Mouse (Mus musculus) kidney, adult 2 months (tissue): ENCODE results near the gene Syce1. TPM values are rescaled to one million over a fixed set of nuclear protein-coding genes. Genes with fewer than 3 reads are reported as not detected.

Source experiments
- DNase-seq: peaks from one replicate; pipeline ENCODE4 v3.0.0; 2021
- H3K27ac ChIP-seq: fragments of 200-500 bp; 2 replicates; pipeline ENCODE4 v1.5.1; 2012; ENCODE audit warnings: low read depth, low read length, control low read depth, inconsistent platforms; ENCODE audit not compliant: insufficient read depth
- H3K27me3 ChIP-seq: fragments of 200-500 bp; replicated peaks from 2 replicates; pipeline ENCODE4 v1.6.1; 2012; ENCODE audit warnings: mild to moderate bottlenecking, moderate library complexity, low read length, inconsistent platforms; ENCODE audit not compliant: control insufficient read depth, insufficient read depth
- H3K36me3 ChIP-seq: fragments of 200-500 bp; 2 replicates; pipeline ENCODE4 v1.6.1; 2012; ENCODE audit warnings: mild to moderate bottlenecking, moderate library complexity, low read length, inconsistent platforms; ENCODE audit not compliant: control insufficient read depth, insufficient read depth
- H3K4me1 ChIP-seq: fragments of 200-500 bp; 2 replicates; pipeline ENCODE4 v1.6.1; 2011; ENCODE audit warnings: low read length; ENCODE audit not compliant: control insufficient read depth, insufficient read depth
- H3K4me3 ChIP-seq: fragments of 200-500 bp; 2 replicates; pipeline ENCODE4 v1.5.1; 2011; ENCODE audit warnings: mild to moderate bottlenecking, low read depth, low read length, control low read depth; ENCODE audit not compliant: insufficient read depth
- CTCF ChIP-seq: fragments of 200-500 bp; conservative IDR thresholded peaks from 2 replicates; pipeline ENCODE4 v1.5.1; 2011; ENCODE audit warnings: low read depth, mild to moderate bottlenecking, control low read depth, low read length, moderate library complexity, mixed read lengths; ENCODE audit not compliant: insufficient read depth, insufficient read length
- POLR2A ChIP-seq: fragments of 200-500 bp; IDR thresholded peaks from one replicate; pipeline ENCODE4 v1.6.1; 2011; ENCODE audit warnings: low read depth, low read length, control low read depth
- WGBS: fragments of 180-500 bp; shearing (Covaris S2); methylation state at CpG from one replicate; pipeline ENCODE4 v1.1.7; 2018; 5-methylcytosine and 5-hydroxymethylcytosine counted together
- polyA plus RNA-seq: library from polyadenylated mRNA; depleted of rRNA; stranded (reverse); fragments of >200 nt; gene quantifications from 2 replicates; pipeline ENCODE4 v1.2.3, GENCODE M21; 2012; rRNA removed

Gene Syce1
- polyA plus RNA-seq, 1 experiment, result 0.05 TPM

GRCm38 (mm10) chr7:140748827-140749160, 38.9 kb downstream of the Syce1 start:
- no peaks in the 10 kb centered on the region for H3K27me3 ChIP-seq
- DNase-seq, result no peak
- H3K27ac ChIP-seq, result peak overlapping the region; percentile 10; the same call in 1 of the 2 replicates
- 73% methylated on average over 3 of the region's 3 CpGs for WGBS
- H3K36me3 ChIP-seq, result no peaks in the 10 kb centered on the region
- peaks cover 2% of the 10 kb centered on the region; the same call in 1 of the 2 replicates for H3K4me1 ChIP-seq
- no peak for TF ChIP-seq POLR2A
- TF ChIP-seq CTCF, result no peak
- H3K4me3 ChIP-seq, result no peak overlapping the region

GRCm38 (mm10) chr7:140748116-140748826, 39.4 kb downstream of the Syce1 start:
- WGBS, result 57% methylated on average over 6 of the region's 6 CpGs
- Histone ChIP-seq H3K27ac (peak overlapping the region; percentile 10; the same call in 1 of the 2 replicates), H3K27me3 (no peaks in the 10 kb centered on the region), H3K36me3 (no peaks in the 10 kb centered on the region), H3K4me1 (peaks cover 2% of the 10 kb centered on the region; the same call in 1 of the 2 replicates), H3K4me3 (no peak overlapping the region)
- DNase-seq, result peak; percentile 58
- no peak for TF ChIP-seq CTCF
- TF ChIP-seq POLR2A, result no peak

GRCm38 (mm10) chr7:140747402-140747801, 40.2 kb downstream of the Syce1 start:
- DNase-seq, result no peak
- no peaks in the 10 kb centered on the region for H3K27me3 ChIP-seq
- H3K4me3 ChIP-seq, result no peak overlapping the region
- no peaks in the 10 kb centered on the region for H3K36me3 ChIP-seq
- H3K4me1 ChIP-seq, result peaks cover 2% of the 10 kb centered on the region; the same call in 1 of the 2 replicates
- WGBS, result 92% methylated on average over 3 of the region's 3 CpGs
- H3K27ac ChIP-seq, result no peak overlapping the region
- TF ChIP-seq POLR2A (no peak), CTCF (no peak)

DNA sequence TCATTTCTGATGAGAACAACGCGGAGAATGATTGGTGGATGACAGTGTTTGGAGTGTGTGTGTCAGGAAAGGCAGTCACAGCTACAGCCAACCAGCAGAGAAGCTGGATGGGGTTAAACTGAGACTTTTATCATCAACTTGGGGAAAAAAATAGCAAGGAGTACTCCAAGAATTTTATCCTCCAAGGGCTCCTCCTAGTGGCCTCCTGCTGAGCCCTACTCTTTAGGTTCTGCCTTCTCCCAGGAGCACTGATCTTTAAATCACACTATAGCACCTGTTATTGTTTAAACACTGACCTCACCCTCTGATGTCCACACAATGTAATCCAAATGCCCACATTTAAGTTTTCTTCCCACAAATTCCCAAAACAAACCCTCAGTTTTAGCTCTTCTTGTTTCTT, 54.5 kb downstream of the Syce1 start:
- Histone ChIP-seq H3K27ac (no peak overlapping the region), H3K4me3 (no peak overlapping the region), H3K4me1 (no peaks in the 10 kb centered on the region), H3K36me3 (no peaks in the 10 kb centered on the region), H3K27me3 (no peaks in the 10 kb centered on the region)
- no peak for DNase-seq
- TF ChIP-seq POLR2A, result no peak
- TF ChIP-seq CTCF, result 0 out of 2 replicates have a peak, but pooled peaks have one; percentile 33
- WGBS, result 79% methylated on average over 2 of the region's 2 CpGs

Other genes with a start within 250 kb of the Syce1 start
- gene Olfr538, start 220.0 kb downstream of the Syce1 start, polyA plus RNA-seq, result not detected in 2 replicates
- gene Olfr46, start 186.6 kb downstream of the Syce1 start, polyA plus RNA-seq, result not detected in 2 replicates
- not detected in 2 replicates for gene Olfr61, start 158.9 kb downstream of the Syce1 start, polyA plus RNA-seq
- gene Olfr53, start 141.4 kb downstream of the Syce1 start, polyA plus RNA-seq, result not detected in 2 replicates
- gene Olfr539, start 127.9 kb downstream of the Syce1 start, polyA plus RNA-seq, result not detected in 2 replicates
- gene Olfr45, start 105.9 kb downstream of the Syce1 start, polyA plus RNA-seq, result not detected in 2 replicates
- not detected in 2 replicates for gene Olfr541, start 90.6 kb downstream of the Syce1 start, polyA plus RNA-seq
- gene Cyp2e1, start 24.1 kb downstream of the Syce1 start, polyA plus RNA-seq, result 78.0 and 92.8 TPM in 2 replicates
- gene Zfp941, start 34.3 kb upstream of the Syce1 start, polyA plus RNA-seq, result 0.33 and 1.0 TPM in 2 replicates
- 7.4 and 9.3 TPM in 2 replicates for gene Urah, start 47.2 kb upstream of the Syce1 start, polyA plus RNA-seq
- 20.6 and 20.8 TPM in 2 replicates for gene Scgb1c1, start 57.7 kb upstream of the Syce1 start, polyA plus RNA-seq
- gene Odf3, start 60.0 kb upstream of the Syce1 start, polyA plus RNA-seq, result 0.06 and 0.27 TPM in 2 replicates
- gene Gm45785, start 68.5 kb upstream of the Syce1 start, polyA plus RNA-seq, result not detected in 2 replicates
- 53.1 and 63.8 TPM in 2 replicates for gene Ric8a, start 69.1 kb upstream of the Syce1 start, polyA plus RNA-seq
- gene Bet1l, start 69.7 kb upstream of the Syce1 start, polyA plus RNA-seq, result 25.4 and 26.3 TPM in 2 replicates
- gene Psmd13, start 94.1 kb upstream of the Syce1 start, polyA plus RNA-seq, result 66.8 and 75.2 TPM in 2 replicates
- gene Sirt3, start 94.5 kb upstream of the Syce1 start, polyA plus RNA-seq, result 155 and 168 TPM in 2 replicates
- 111 and 188 TPM in 2 replicates for gene Cox8b, start 112.6 kb upstream of the Syce1 start, polyA plus RNA-seq
- 56.6 and 70.7 TPM in 2 replicates for gene Nlrp6, start 133.1 kb upstream of the Syce1 start, polyA plus RNA-seq
- 58.0 and 71.2 TPM in 2 replicates for gene Pgghg, start 153.5 kb upstream of the Syce1 start, polyA plus RNA-seq
- gene Ifitm5, start 162.4 kb upstream of the Syce1 start, polyA plus RNA-seq, result 0.87 and 1.4 TPM in 2 replicates
- 0.27 TPM in 1 of 2 replicates, not detected in the other for gene Gm45717, start 168.1 kb upstream of the Syce1 start, polyA plus RNA-seq
- gene Ifitm2, start 168.1 kb upstream of the Syce1 start, polyA plus RNA-seq, result 642 and 737 TPM in 2 replicates
- gene Ifitm1, start 179.4 kb upstream of the Syce1 start, polyA plus RNA-seq, result 125 and 135 TPM in 2 replicates
- 259 and 313 TPM in 2 replicates for gene Ifitm3, start 222.9 kb upstream of the Syce1 start, polyA plus RNA-seq
- 1.6 and 2.3 TPM in 2 replicates for gene Ifitm6, start 230.1 kb upstream of the Syce1 start, polyA plus RNA-seq
- gene Gm17387, start 241.3 kb upstream of the Syce1 start, polyA plus RNA-seq, result not detected in 2 replicates